Mouse (Mus musculus): ENCODE results near the gene Cep85l. TPM values are rescaled to one million over a fixed set of nuclear protein-coding genes. Genes with fewer than 3 reads are reported as not detected.

Cep85l gene
- polyA plus RNA-seq, 1 experiment from 2014 or later: 1.1 TPM

GRCm38 (mm10) chr10:53353665-53354064, 26.1 kb downstream of the Cep85l start:
- Histone ChIP-seq H3K27me3 (no peaks in the 10 kb centered on the region), H3K27ac (no peak overlapping the region), H3K4me3 (replicated peaks) (no peak overlapping the region), H3K4me1 (replicated peaks) (0 out of 2 replicates have a peak, but pooled peaks cover 5% of the 10 kb centered on the region), H3K9me3 (replicated peaks) (no peaks in the 10 kb centered on the region), H3K9ac (no peak overlapping the region), H3K36me3 (peaks cover 17% of the 10 kb centered on the region), H3K4me2 (no peak overlapping the region)
- ATAC-seq (ENCODE audit: low read depth): no peak
- 61% methylated on average over 3 of the region's 3 CpGs for WGBS (ENCODE audit: insufficient replicate concordance)
- no peak for DNase-seq

DNA sequence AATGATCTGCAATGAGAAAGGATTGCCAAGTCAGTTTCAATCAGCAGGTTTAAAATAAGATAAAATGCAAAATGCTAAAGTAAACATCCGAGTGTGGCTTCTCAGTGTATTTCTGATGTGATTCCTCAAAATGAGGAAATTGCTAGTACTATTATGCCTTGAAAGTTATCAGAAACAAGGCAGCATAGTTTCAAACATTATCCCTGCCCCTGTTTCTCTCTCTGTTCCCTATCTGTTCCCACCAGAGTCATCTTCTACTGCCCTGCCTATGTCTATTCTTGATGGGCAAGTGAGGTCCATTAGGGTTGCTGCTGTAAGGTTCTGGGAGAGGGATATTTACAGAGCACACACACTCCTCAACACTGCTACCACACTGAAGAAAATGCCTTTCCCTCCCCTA, 30.5 kb downstream of the Cep85l start:
- Histone ChIP-seq H3K27ac (no peak overlapping the region), H3K9ac (no peak overlapping the region), H3K4me1 (replicated peaks) (0 out of 2 replicates have a peak, but pooled peaks cover 5% of the 10 kb centered on the region), H3K36me3 (peaks cover 8% of the 10 kb centered on the region; the same call in 1 of the 2 replicates), H3K9me3 (replicated peaks) (no peaks in the 10 kb centered on the region), H3K4me2 (no peak overlapping the region), H3K4me3 (replicated peaks) (no peak overlapping the region), H3K27me3 (no peaks in the 10 kb centered on the region)
- DNase-seq (no peak), ATAC-seq (ENCODE audit: low read depth) (peak; percentile 43; the same call in 1 of the 2 replicates)
- 53% methylated on average over 1 of the region's 1 CpGs for WGBS (ENCODE audit: insufficient replicate concordance)

DNA sequence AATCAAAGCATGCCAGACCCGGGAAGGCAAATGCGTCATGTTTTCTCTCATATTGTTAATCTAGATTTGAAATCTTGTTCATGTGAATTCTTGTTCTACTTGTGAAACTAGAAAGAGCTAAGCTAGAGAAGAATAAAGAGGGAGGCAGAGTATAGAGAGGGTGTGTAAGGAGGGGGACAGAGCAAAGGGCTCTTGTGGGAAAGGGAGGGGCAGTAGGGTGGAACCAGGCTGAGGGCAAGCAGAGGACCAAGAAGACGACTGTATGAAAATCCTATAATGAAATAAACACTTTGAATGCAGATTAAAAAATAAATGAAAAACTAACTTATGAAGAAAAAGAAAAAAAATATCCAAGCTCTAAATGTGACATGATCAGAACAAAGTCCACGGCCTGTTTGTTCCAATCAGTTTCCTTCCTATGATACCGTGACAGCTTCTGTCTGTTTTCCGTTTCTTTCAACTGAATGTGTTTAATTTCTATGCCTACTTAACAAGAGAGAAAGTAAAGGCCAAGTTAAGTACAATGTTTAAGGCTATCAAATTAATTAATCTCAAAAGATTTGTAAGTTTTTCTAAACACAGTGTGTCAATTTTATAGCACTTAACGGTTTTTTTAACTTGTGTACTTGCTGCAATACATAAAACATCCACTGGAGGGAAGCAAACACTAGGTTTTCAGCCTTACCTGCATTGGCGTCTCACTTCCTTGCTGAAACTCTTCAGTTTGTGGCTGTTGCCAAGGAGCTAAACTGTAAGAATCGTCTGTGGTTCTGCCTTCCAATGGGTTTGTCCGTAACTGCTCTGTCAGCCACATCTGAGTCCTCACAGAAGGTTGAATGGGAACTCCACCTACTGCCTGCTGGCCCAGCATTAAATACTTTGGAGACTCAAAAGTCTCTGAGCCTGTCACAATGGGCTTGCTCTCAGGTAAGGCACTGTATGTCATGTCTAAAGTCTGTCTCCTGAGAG, 31.7 kb downstream of the Cep85l start:
- ATAC-seq (ENCODE audit: low read depth) (no peak), DNase-seq (peak; percentile 34)

DNA sequence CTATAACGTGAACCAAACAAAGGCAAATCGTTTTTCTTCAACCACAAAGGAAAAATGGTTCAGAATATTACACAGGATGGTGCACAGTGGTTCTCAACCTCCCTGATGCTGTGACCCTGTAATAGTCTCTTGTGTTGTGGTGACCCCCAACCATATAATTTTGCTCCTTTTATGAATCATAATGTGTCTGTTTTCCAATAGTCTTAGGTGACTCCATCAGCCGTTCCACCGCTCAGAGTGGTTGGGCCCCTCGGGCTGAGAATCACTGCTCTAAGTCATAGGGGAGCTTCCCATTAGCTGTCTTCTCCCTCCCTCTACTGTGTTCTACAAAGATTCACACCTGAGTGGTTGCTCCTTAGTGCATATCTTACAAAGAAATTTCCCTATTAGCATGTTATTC, 32.8 kb downstream of the Cep85l start:
- Histone ChIP-seq H3K4me1 (replicated peaks) (0 out of 2 replicates have a peak, but pooled peaks cover 8% of the 10 kb centered on the region), H3K4me2 (no peak overlapping the region), H3K27ac (no peak overlapping the region), H3K4me3 (replicated peaks) (no peak overlapping the region), H3K9me3 (replicated peaks) (no peaks in the 10 kb centered on the region), H3K36me3 (peaks cover 8% of the 10 kb centered on the region; the same call in 1 of the 2 replicates), H3K27me3 (no peaks in the 10 kb centered on the region), H3K9ac (no peak overlapping the region)
- no peak for ATAC-seq (ENCODE audit: low read depth)
- DNase-seq: no peak
- 74% methylated on average over 5 of the region's 5 CpGs for WGBS (ENCODE audit: insufficient replicate concordance)

More for the DNA sequence above, 31.7 kb downstream of the Cep85l start:
- WGBS (ENCODE audit: insufficient replicate concordance): 51% methylated on average over 10 of the region's 10 CpGs
- no peak overlapping the region for H3K4me3 ChIP-seq (replicated peaks)
- H3K9me3 ChIP-seq (replicated peaks): no peaks in the 10 kb centered on the region
- peaks cover 8% of the 10 kb centered on the region; the same call in 1 of the 2 replicates for H3K36me3 ChIP-seq
- H3K9ac ChIP-seq: no peak overlapping the region
- H3K27me3 ChIP-seq: no peaks in the 10 kb centered on the region
- H3K4me2 ChIP-seq: no peak overlapping the region
- H3K27ac ChIP-seq: no peak overlapping the region
- 0 out of 2 replicates have a peak, but pooled peaks cover 8% of the 10 kb centered on the region for H3K4me1 ChIP-seq (replicated peaks)

DNA sequence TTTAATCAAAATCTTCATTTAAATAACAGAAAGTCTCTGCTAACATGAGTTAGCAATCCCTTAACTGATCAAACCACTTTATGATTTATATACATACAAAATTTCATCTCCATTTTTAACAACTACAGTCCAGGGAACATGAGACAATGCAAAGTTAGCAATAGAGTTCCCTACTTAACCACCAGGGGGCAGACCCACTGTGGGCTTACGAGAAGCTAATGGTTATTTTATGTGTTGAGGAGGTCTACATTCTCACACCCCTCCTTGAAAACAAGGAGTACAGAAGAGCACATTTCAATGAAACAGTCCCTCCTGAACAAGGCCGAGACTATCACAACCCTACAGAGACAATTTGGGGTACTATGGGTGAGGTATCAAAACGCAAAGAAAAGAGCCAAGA, 33.2 kb downstream of the Cep85l start:
- Histone ChIP-seq H3K4me3 (replicated peaks) (no peak overlapping the region), H3K9me3 (replicated peaks) (no peaks in the 10 kb centered on the region), H3K4me2 (no peak overlapping the region), H3K27ac (no peak overlapping the region), H3K27me3 (no peaks in the 10 kb centered on the region), H3K4me1 (replicated peaks) (0 out of 2 replicates have a peak, but pooled peaks cover 8% of the 10 kb centered on the region), H3K36me3 (peaks cover 8% of the 10 kb centered on the region; the same call in 1 of the 2 replicates), H3K9ac (no peak overlapping the region)
- 46% methylated on average over 3 of the region's 3 CpGs for WGBS (ENCODE audit: insufficient replicate concordance)
- no peak for DNase-seq
- ATAC-seq (ENCODE audit: low read depth): no peak

- 69% methylated on average over 4 of the region's 4 CpGs for WGBS (ENCODE audit: insufficient replicate concordance)
- no peak for ATAC-seq (ENCODE audit: low read depth)
Measured at GRCm38 (mm10) chr10:53345508-53345907, 34.2 kb downstream of the Cep85l start.

DNA sequence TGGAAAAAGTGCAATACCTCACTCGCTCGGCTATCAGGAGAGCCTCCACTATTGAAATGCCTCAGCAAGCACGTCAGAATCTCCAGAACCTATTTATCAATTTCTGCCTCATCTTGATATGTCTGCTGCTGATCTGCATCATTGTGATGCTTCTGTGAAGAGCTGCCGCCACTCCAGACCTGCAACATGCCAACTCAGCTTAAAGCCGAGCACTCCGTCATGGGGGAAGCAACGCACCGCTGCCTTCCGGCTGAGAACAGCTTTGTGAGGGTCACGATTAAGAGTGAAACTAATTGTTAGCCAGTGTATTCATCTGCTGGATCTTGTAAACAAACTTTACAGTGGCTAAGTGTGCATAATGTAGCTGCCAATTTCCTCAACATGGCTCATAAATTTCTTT, 35.9 kb downstream of the Cep85l start:
- peaks cover 5% of the 10 kb centered on the region; the same call in 1 of the 2 replicates for H3K36me3 ChIP-seq
- H3K27me3 ChIP-seq: no peaks in the 10 kb centered on the region
- no peak overlapping the region for H3K4me3 ChIP-seq (replicated peaks)
- no peak overlapping the region for H3K27ac ChIP-seq
- no peak overlapping the region for H3K4me2 ChIP-seq
- no peaks in the 10 kb centered on the region for H3K9me3 ChIP-seq (replicated peaks)
- H3K4me1 ChIP-seq (replicated peaks): 0 out of 2 replicates have a peak, but pooled peaks cover 3% of the 10 kb centered on the region
- H3K9ac ChIP-seq: no peak overlapping the region
- no peak for ATAC-seq (ENCODE audit: low read depth)
- WGBS (ENCODE audit: insufficient replicate concordance): 75% methylated on average over 10 of the region's 10 CpGs
- no peak for DNase-seq

More at GRCm38 (mm10) chr10:53345508-53345907, 34.2 kb downstream of the Cep85l start:
- no peak for DNase-seq
- no peak overlapping the region for H3K4me2 ChIP-seq
- 0 out of 2 replicates have a peak, but pooled peaks cover 8% of the 10 kb centered on the region for H3K4me1 ChIP-seq (replicated peaks)
- no peak overlapping the region for H3K4me3 ChIP-seq (replicated peaks)
- H3K27me3 ChIP-seq: no peaks in the 10 kb centered on the region
- H3K27ac ChIP-seq: no peak overlapping the region
- peaks cover 8% of the 10 kb centered on the region; the same call in 1 of the 2 replicates for H3K36me3 ChIP-seq
- H3K9ac ChIP-seq: no peak overlapping the region
- no peaks in the 10 kb centered on the region for H3K9me3 ChIP-seq (replicated peaks)

DNA sequence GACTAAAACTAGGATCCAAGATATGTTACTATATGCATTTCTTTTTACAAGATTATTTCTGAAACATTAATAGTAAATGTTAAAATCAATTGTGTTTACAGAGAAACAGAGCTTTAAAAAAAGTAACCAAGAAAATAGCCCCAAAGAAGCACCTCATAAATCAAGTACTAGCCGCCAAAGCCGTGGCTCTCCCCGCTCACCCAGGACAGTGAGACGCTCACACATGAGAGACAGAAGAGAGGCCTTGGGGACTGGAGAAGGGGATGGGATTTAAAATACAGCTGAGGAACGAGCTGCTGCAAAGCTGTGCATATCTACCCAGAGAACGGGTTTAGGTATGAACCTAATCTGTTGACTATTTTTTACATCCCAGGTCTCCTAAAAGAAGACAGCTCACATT, 36.4 kb downstream of the Cep85l start:
- Histone ChIP-seq H3K4me2 (no peak overlapping the region), H3K9me3 (replicated peaks) (no peaks in the 10 kb centered on the region), H3K27ac (no peak overlapping the region), H3K27me3 (no peaks in the 10 kb centered on the region), H3K4me1 (replicated peaks) (0 out of 2 replicates have a peak, but pooled peaks cover 3% of the 10 kb centered on the region), H3K9ac (no peak overlapping the region), H3K36me3 (peaks cover under 1% of the 10 kb centered on the region; the same call in 1 of the 2 replicates), H3K4me3 (replicated peaks) (no peak overlapping the region)
- 73% methylated on average over 6 of the region's 6 CpGs for WGBS (ENCODE audit: insufficient replicate concordance)
- no peak for DNase-seq
- no peak for ATAC-seq (ENCODE audit: low read depth)

GRCm38 (mm10) chr10:53342166-53342728, 37.5 kb downstream of the Cep85l start:
- peak; percentile 77 for ATAC-seq (ENCODE audit: low read depth)
- Histone ChIP-seq H3K4me1 (replicated peaks) (0 out of 2 replicates have a peak, but pooled peaks cover 3% of the 10 kb centered on the region), H3K36me3 (no peaks in the 10 kb centered on the region), H3K9ac (no peak overlapping the region), H3K27me3 (no peaks in the 10 kb centered on the region), H3K27ac (no peak overlapping the region), H3K4me3 (replicated peaks) (no peak overlapping the region), H3K4me2 (no peak overlapping the region), H3K9me3 (replicated peaks) (no peaks in the 10 kb centered on the region)
- whole genome bisulfite sequencing (ENCODE audit: insufficient replicate concordance): 63% methylated on average over 9 of the region's 9 CpGs
- DNase-seq: no peak

DNA sequence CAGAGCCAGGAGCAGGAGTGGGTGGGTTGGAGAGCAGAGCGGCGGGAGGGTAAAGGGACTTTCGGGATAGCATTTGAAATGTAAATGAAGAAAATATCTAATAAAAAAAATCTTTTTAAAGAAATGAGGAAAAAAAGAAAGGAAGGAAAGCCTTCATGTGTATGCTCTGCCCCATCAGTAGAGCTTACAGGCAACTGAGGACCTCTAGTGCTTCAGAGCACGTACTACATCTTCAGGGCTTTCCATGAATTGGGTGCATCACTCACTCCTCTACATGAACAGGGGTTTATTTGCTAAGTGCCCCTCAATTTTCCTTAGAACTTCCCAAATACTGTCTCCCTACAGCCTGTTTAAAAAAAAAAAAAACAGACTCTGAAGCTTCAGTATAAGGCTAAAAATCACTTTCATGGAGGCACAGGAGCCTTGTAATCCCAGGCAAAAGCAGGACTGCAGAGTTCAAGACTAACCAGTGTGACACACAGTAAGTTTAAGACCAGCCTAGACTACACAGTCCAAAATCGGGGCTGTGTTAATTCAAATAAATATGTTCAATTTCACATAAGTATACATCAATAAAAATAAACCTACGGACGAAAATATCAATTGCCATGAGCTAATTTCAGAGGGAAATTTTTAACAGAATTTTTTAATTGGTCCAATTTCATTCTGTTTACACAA, 38.3 kb downstream of the Cep85l start:
- no peak for ATAC-seq (ENCODE audit: low read depth)
- H3K4me1 ChIP-seq (replicated peaks): peaks cover 5% of the 10 kb centered on the region
- 73% methylated on average over 7 of the region's 7 CpGs for WGBS (ENCODE audit: insufficient replicate concordance)
- H3K4me2 ChIP-seq: no peak overlapping the region
- H3K4me3 ChIP-seq (replicated peaks): no peak overlapping the region
- no peak overlapping the region for H3K9ac ChIP-seq
- H3K27ac ChIP-seq: no peak overlapping the region
- H3K9me3 ChIP-seq (replicated peaks): no peaks in the 10 kb centered on the region
- no peak for DNase-seq
- H3K36me3 ChIP-seq: no peaks in the 10 kb centered on the region
- H3K27me3 ChIP-seq: no peaks in the 10 kb centered on the region

- Histone ChIP-seq H3K4me3 (replicated peaks) (no peak overlapping the region), H3K36me3 (no peaks in the 10 kb centered on the region), H3K4me1 (replicated peaks) (peaks cover 26% of the 10 kb centered on the region), H3K9me3 (replicated peaks) (no peaks in the 10 kb centered on the region), H3K4me2 (no peak overlapping the region), H3K27ac (no peak overlapping the region), H3K27me3 (no peaks in the 10 kb centered on the region), H3K9ac (no peak overlapping the region)
- ATAC-seq (ENCODE audit: low read depth) (no peak), DNase-seq (no peak)
- WGBS (ENCODE audit: insufficient replicate concordance): 73% methylated on average over 2 of the region's 2 CpGs
Measured at GRCm38 (mm10) chr10:53339045-53339444, 40.7 kb downstream of the Cep85l start.
